Mouse (Mus musculus): ENCODE data around the gene Hoxa5. TPM values are rescaled to one million over a fixed set of nuclear protein-coding genes. Genes with fewer than 3 reads are reported as not detected.
A peak's percentile ranks its signal among the peaks of the same experiment; 100 is the strongest.

Hoxa5 gene
- polyA plus RNA-seq, 3 experiments from 2014 or later, result not detected

GRCm38 (mm10) chr6:52196811-52197210 lies 7.6 kb downstream of the Hoxa5 start:
- no peak for ATAC-seq

GRCm38 (mm10) chr6:52194690-52195089 lies 9.7 kb downstream of the Hoxa5 start:
- no peak for ATAC-seq

GRCm38 (mm10) chr6:52191860-52192550 lies 12.4 kb downstream of the Hoxa5 start:
- peak; percentile 92 for ATAC-seq

GRCm38 (mm10) chr6:52190906-52191810 lies 13.2 kb downstream of the Hoxa5 start, which contains the start of gene Hoxa4:
Gene Hoxa4, minus strand, starts transcription at chr6:52191753.
- no peak for ATAC-seq

- no peak for ATAC-seq
Measured at GRCm38 (mm10) chr6:52190410-52190809, 14.0 kb downstream of the Hoxa5 start.

- ATAC-seq, result no peak
Measured at GRCm38 (mm10) chr6:52189909-52190308, 14.5 kb downstream of the Hoxa5 start.

- no peak for ATAC-seq
Measured at GRCm38 (mm10) chr6:52189172-52189591, 15.2 kb downstream of the Hoxa5 start.

- ATAC-seq, result no peak
Measured at GRCm38 (mm10) chr6:52186500-52186899, 17.9 kb downstream of the Hoxa5 start.

GRCm38 (mm10) chr6:52185834-52186233 lies 18.6 kb downstream of the Hoxa5 start:
- no peak for ATAC-seq

GRCm38 (mm10) chr6:52185222-52185621 lies 19.2 kb downstream of the Hoxa5 start:
- no peak for ATAC-seq

- no peak for ATAC-seq
Measured at GRCm38 (mm10) chr6:52184668-52185067, 19.7 kb downstream of the Hoxa5 start.

GRCm38 (mm10) chr6:52183311-52184080 lies 20.9 kb downstream of the Hoxa5 start:
- ATAC-seq, result no peak

GRCm38 (mm10) chr6:52182793-52183192 lies 21.6 kb downstream of the Hoxa5 start:
- no peak for ATAC-seq

- ATAC-seq, result no peak
Measured at GRCm38 (mm10) chr6:52182030-52182429, 22.4 kb downstream of the Hoxa5 start.

GRCm38 (mm10) chr6:52180726-52181125 lies 23.7 kb downstream of the Hoxa5 start:
- ATAC-seq, result no peak

- no peak for ATAC-seq
Measured at GRCm38 (mm10) chr6:52180213-52180710, 24.1 kb downstream of the Hoxa5 start.

- no peak for ATAC-seq
Measured at GRCm38 (mm10) chr6:52179690-52180089, 24.7 kb downstream of the Hoxa5 start.

GRCm38 (mm10) chr6:52178918-52179665 lies 25.3 kb downstream of the Hoxa5 start:
- no peak for ATAC-seq

- no peak for ATAC-seq
Measured at GRCm38 (mm10) chr6:52177806-52178205, 26.6 kb downstream of the Hoxa5 start.

- ATAC-seq, result no peak
Measured at GRCm38 (mm10) chr6:52177061-52177735, 27.2 kb downstream of the Hoxa5 start, which contains the start of gene 5730596B20Rik. Gene 5730596B20Rik, plus strand, starts transcription at chr6:52177498.

- ATAC-seq, result no peak
Measured at GRCm38 (mm10) chr6:52176391-52176790, 28.0 kb downstream of the Hoxa5 start.
